Mouse (Mus musculus) layer of hippocampus, adult 18-20 months (tissue): ENCODE measurements around the gene Arhgap19. TPM values are rescaled to one million over a fixed set of nuclear protein-coding genes. Genes with fewer than 3 reads are reported as not detected.

Source experiments
- DNase-seq, 2 experiments: peaks; one replicate each; pipeline ENCODE4 v3.0.0; 2022; ENCODE audit warnings: low spot score in 2 of 2
- total RNA-seq, 2 experiments: library from RNA; stranded (reverse); gene quantifications; 2 replicates each; pipeline ENCODE4 v1.2.3; 2021

The Arhgap19 gene
- total RNA-seq, 2 experiments from 2014 or later, result 2.6 to 2.9 TPM

DNA sequence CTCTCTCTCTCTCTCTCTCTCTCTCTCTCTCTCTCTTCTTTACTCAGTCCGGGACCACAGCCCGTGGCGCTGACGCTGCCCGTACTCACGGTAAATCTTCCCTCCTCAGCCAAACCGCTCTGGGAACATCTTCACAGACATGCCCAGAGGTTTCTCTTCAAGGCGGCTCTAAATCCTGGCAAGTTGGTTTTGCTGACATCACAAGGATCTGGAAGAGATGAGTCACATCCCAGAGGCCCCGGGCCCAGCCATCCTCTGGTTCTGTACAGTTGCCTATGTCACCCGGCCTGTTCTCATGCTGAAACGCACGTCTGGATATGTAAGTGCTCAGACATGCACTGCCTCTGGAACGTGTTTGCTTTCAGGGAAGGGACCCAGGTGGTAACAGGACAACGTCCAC lies 54.4 kb downstream of the Arhgap19 start:
- DNase-seq, result no peak

DNA sequence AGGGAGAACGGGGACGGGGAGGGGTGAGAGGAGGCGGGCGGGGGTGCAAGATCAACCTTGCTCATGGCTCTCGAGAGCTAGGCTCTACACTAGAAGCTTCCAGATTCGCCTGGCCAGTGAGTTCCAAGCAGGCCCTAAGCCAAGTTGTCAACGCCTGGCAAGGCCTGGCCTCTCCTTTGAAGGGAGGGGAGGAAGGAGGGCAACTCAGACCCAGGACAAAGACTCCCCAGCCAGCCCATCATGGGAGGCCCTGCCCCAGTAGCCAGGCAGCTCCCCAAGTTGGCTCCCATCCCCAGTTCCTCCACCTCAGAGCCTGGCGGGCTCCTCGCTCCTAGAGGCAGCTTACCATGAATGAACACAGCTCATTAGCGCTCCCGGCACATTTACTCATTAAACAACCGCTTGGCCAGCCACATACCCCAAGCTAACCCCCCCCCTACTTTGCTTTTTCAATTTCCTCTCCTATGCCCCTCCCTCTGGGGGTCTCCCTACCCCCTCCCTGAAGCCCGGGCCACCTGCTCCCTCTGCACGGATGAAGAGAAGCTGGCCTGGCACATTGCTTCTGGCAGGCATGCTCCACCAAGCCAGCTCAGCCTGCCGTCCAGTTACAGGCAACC lies 55.8 kb downstream of the Arhgap19 start:
- peak in 1 of 2 experiments; percentile 59 for DNase-seq

DNA sequence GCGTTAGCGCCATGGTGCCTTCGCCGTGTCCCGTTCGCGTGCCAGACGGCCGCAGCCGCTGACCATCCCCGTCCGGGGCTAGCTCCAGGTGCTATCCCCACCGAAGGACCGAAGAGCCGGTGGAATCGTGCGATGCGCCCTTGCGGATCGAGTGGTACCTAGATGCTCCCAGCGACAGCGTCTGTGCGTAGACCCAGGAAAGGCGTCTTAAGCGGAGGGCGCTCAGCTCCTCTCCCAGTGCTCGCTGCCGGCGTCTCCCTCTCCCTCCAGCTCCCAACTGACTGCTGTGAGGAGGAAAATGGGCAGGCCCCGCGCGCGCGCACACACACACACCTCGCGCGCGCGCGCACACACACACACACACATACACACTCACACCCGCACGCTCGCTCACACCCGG lies 58.5 kb downstream of the Arhgap19 start, which contains the start of gene Slit1:
TSS of gene Slit1 (minus strand) at position 270 of the 400 bp plus-strand sequence.
- peak; percentile 73 to 82 for DNase-seq

- no peak for DNase-seq
Measured at GRCm38 (mm10) chr19:41738896-41739295, 63.0 kb downstream of the Arhgap19 start.

- DNase-seq, result no peak
Measured at GRCm38 (mm10) chr19:41738429-41738805, 63.4 kb downstream of the Arhgap19 start.

DNA sequence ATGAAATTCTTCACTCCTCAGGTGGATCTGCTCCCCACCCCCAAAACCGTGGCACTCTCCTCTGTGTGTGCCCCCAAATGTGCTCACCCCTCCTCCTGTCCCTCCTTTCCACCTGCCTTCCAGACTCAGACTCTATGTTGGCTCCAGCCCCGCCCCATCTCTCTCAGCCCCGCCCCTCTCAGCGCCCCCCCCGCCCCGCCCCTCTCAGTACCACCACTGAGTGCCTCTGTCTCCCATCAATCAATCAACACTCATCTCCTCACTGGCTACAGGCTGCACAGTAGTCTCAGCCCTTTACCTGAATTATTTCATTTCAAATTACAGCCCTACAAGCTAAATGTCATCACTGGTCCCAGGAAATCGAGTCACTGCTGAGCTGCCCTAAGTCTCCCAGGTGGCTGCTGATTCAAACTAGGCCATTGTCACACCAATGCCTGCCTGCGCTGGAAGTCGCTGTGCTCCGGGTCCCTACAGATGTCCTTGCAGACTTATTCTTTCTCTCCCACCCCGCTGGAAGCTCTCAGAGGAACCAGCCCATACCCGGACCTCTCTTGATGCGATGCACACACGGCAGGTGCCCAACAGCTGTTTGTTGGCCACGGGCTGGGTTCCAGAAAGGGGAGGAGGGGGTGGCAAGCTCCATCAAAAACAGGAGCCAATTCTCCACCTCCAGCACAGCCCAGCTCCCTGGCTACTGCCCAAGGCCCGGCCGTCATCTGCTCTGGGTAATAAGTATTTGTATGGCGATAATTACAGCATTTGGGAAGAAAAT lies 64.0 kb downstream of the Arhgap19 start:
- DNase-seq, result peak; percentile 75 to 83

- DNase-seq, result peak; percentile 82 to 84
Measured at GRCm38 (mm10) chr19:41734685-41735084, 67.2 kb downstream of the Arhgap19 start.

- DNase-seq, result no peak
Measured at GRCm38 (mm10) chr19:41725491-41725890, 76.4 kb downstream of the Arhgap19 start.

DNA sequence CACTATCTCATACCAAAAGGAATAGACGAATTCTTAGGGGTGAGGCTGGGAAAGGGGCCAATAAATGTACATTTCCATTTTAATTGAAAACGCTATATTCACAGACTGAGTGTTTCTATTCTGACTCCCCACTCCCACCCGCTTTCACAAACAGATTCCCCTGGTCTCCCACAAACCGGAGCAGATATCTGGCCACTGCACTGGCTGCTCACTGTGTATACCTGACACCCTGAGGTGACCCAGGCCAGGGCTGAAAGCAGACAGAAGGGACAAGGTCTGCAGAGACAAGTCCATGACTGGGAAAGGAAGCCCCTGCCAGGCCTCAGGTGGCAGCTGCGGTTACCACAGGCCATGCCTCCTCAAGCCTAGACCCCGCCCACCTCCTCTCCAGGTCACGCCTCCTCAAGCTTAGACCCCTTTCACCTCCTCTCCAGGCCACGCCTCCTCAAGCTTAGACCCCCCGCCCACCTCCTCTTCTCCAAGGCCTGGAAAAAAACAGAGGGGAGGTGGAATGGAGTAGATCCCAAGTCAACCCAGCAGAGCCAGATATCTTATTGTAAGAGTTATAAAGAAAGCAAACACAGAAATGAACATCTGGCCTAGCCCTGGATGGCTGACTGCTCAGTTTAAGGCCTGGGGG lies 76.9 kb downstream of the Arhgap19 start:
- no peak for DNase-seq

- DNase-seq, result no peak
Measured at GRCm38 (mm10) chr19:41723337-41723736, 78.5 kb downstream of the Arhgap19 start.

DNA sequence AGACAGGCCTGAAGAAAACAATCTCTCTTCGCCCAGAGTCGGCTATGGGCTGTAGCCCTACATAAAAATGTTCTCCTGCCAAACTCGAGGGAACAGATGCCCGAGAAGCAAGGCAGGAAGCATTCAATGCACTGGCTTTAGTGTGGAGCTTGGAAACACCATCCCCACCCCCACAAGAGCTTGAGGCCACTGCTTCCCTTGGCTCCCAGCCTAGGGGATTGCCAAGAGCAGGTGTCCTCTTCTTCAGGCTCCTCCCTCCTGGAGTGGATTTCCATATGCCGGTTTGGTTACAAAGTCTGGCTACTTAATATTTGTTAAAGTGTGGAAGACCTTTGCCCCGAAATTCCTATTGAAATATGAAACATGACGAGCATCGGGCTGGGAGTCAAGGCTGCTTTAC lies 82.4 kb downstream of the Arhgap19 start:
- DNase-seq, result no peak

Other genes starting within 250 kb of the Arhgap19 start
- 10 to 100 TPM; 12.0 to 12.6 TPM for gene Gm340, start 219.7 kb downstream of the Arhgap19 start, total RNA-seq
- 100 to 1,000 TPM; 209 to 224 TPM for gene Slit1, start 58.4 kb downstream of the Arhgap19 start, total RNA-seq
- 10 to 100 TPM; 17.8 to 22.3 TPM for gene Frat1, start 27.9 kb upstream of the Arhgap19 start, total RNA-seq
- 10 to 100 TPM; 12.9 to 13.1 TPM for gene Frat2, start 46.1 kb upstream of the Arhgap19 start, total RNA-seq
- gene Rrp12, start 94.1 kb upstream of the Arhgap19 start, total RNA-seq, result 10 to 100 TPM; 31.8 to 32.2 TPM
- gene Pgam1, start 109.9 kb upstream of the Arhgap19 start, total RNA-seq, result 100 to 1,000 TPM; 541 to 553 TPM
- gene Exosc1, start 131.4 kb upstream of the Arhgap19 start, total RNA-seq, result 10 to 100 TPM; 24.9 to 28.3 TPM
- gene Zdhhc16, start 131.4 kb upstream of the Arhgap19 start, total RNA-seq, result 10 to 100 TPM; 34.6 to 38.8 TPM
- 10 to 100 TPM; 28.7 to 34.6 TPM for gene Mms19, start 179.1 kb upstream of the Arhgap19 start, total RNA-seq
- 10 to 100 TPM; 13.4 to 14.6 TPM for gene Ubtd1, start 179.7 kb upstream of the Arhgap19 start, total RNA-seq
- gene Ankrd2, start 234.0 kb upstream of the Arhgap19 start, total RNA-seq, result under 1 TPM in 1 of 2 experiments, not detected in 1; 0.30 TPM
- gene Hoga1, start 243.6 kb upstream of the Arhgap19 start, total RNA-seq, result 1 to 10 TPM; 8.7 to 9.4 TPM